Mouse (Mus musculus) cortical plate, adult 2 months (tissue): Measurements from ENCODE around the gene Adcy5. TPM values are rescaled to one million over a fixed set of nuclear protein-coding genes. Genes with fewer than 3 reads are reported as not detected.

Source experiments
- H3K27ac ChIP-seq: fragments of 200-500 bp; 2 replicates; pipeline ENCODE4 v1.5.1; 2012; ENCODE audit warnings: low read length, control low read depth, inconsistent platforms; ENCODE audit not compliant: insufficient read depth
- H3K4me1 ChIP-seq: fragments of 200-500 bp; 2 replicates; pipeline ENCODE4 v1.6.1; 2011; ENCODE audit warnings: low read length; ENCODE audit not compliant: control insufficient read depth, insufficient read depth
- H3K4me3 ChIP-seq: fragments of 200-500 bp; 2 replicates; pipeline ENCODE4 v1.5.1; 2011; ENCODE audit warnings: mild to moderate bottlenecking, low read length, control low read depth; ENCODE audit not compliant: insufficient read depth
- CTCF ChIP-seq: fragments of 200-500 bp; IDR thresholded peaks from 2 replicates; pipeline ENCODE4 v1.5.1; 2011; ENCODE audit warnings: mild to moderate bottlenecking, control low read depth, low read length; ENCODE audit not compliant: insufficient read depth; ENCODE audit errors: extremely low read depth
- POLR2A ChIP-seq: fragments of 200-500 bp; IDR thresholded peaks from 2 replicates; pipeline ENCODE4 v1.6.1; 2011; ENCODE audit warnings: mild to moderate bottlenecking, low read length, control low read depth; ENCODE audit not compliant: insufficient read depth; ENCODE audit errors: extremely low read depth
- polyA plus RNA-seq: library from polyadenylated mRNA; depleted of rRNA; stranded (reverse); fragments of >200 nt; gene quantifications from 2 replicates; pipeline ENCODE4 v1.2.3, GENCODE M21; 2012; rRNA removed

Adcy5 gene
- 52.6 and 93.4 TPM in 2 replicates for polyA plus RNA-seq

GRCm38 (mm10) chr16:35154641-35155390, at the start of gene Adcy5:
Gene Adcy5, plus strand, starts transcription at chr16:35154877.
- H3K4me1 ChIP-seq: peaks cover 8% of the 10 kb centered on the region; the same call in 1 of the 2 replicates
- TF ChIP-seq POLR2A (no peak), CTCF (no peak)
- peak within 1 kb of the TSS; percentile 72 for H3K4me3 ChIP-seq
- H3K27ac ChIP-seq: peak within 1 kb of the TSS; percentile 95

- Histone ChIP-seq H3K4me1 (peaks cover 3% of the 10 kb centered on the region; the same call in 1 of the 2 replicates), H3K4me3 (no peak overlapping the region), H3K27ac (no peak overlapping the region)
- TF ChIP-seq CTCF: no peak
Measured at GRCm38 (mm10) chr16:35107985-35108384, 46.7 kb upstream of the Adcy5 start.

- Histone ChIP-seq H3K4me1 (peaks cover 3% of the 10 kb centered on the region; the same call in 1 of the 2 replicates), H3K27ac (no peak overlapping the region), H3K4me3 (no peak overlapping the region)
- TF ChIP-seq POLR2A: no peak
- no peak for TF ChIP-seq CTCF
Measured at GRCm38 (mm10) chr16:35109156-35109555, 45.5 kb upstream of the Adcy5 start.

- peaks cover 3% of the 10 kb centered on the region; the same call in 1 of the 2 replicates for H3K4me1 ChIP-seq
- H3K4me3 ChIP-seq: no peak overlapping the region
- H3K27ac ChIP-seq: no peak overlapping the region
- TF ChIP-seq POLR2A (no peak), CTCF (no peak)
Measured at GRCm38 (mm10) chr16:35109656-35110291, 44.9 kb upstream of the Adcy5 start.

GRCm38 (mm10) chr16:35110410-35111142, 44.1 kb upstream of the Adcy5 start:
- Histone ChIP-seq H3K27ac (no peak overlapping the region), H3K4me1 (peaks cover 3% of the 10 kb centered on the region; the same call in 1 of the 2 replicates), H3K4me3 (no peak overlapping the region)
- TF ChIP-seq CTCF (peak; percentile 97), POLR2A (no peak)

GRCm38 (mm10) chr16:35111143-35111620, 43.5 kb upstream of the Adcy5 start:
- TF ChIP-seq POLR2A (no peak), CTCF (peak; percentile 35; the same call in 1 of the 2 replicates)
- H3K27ac ChIP-seq: no peak overlapping the region
- H3K4me1 ChIP-seq: peaks cover 3% of the 10 kb centered on the region; the same call in 1 of the 2 replicates
- H3K4me3 ChIP-seq: no peak overlapping the region

GRCm38 (mm10) chr16:35113496-35113895, 41.2 kb upstream of the Adcy5 start:
- no peak overlapping the region for H3K27ac ChIP-seq
- peaks cover 3% of the 10 kb centered on the region; the same call in 1 of the 2 replicates for H3K4me1 ChIP-seq
- TF ChIP-seq CTCF: no peak
- TF ChIP-seq POLR2A: no peak
- no peak overlapping the region for H3K4me3 ChIP-seq

GRCm38 (mm10) chr16:35116328-35116956, 38.2 kb upstream of the Adcy5 start:
- TF ChIP-seq POLR2A (no peak), CTCF (no peak)
- no peak overlapping the region for H3K27ac ChIP-seq
- no peak overlapping the region for H3K4me3 ChIP-seq
- peaks cover 1% of the 10 kb centered on the region; the same call in 1 of the 2 replicates for H3K4me1 ChIP-seq

GRCm38 (mm10) chr16:35117436-35117835, 37.2 kb upstream of the Adcy5 start:
- Histone ChIP-seq H3K4me1 (no peaks in the 10 kb centered on the region), H3K4me3 (no peak overlapping the region), H3K27ac (no peak overlapping the region)
- TF ChIP-seq CTCF (no peak), POLR2A (no peak)
